Mouse (Mus musculus) limb, embryonic 11.5 days (tissue): ENCODE results near the gene Trim25. TPM values are rescaled to one million over a fixed set of nuclear protein-coding genes. Genes with fewer than 3 reads are reported as not detected.
"Not testable (repeated sequence)": the region's sequence is repeated elsewhere in the genome, so short reads cannot be mapped to it uniquely, and the experiment has no call there.

Experiments
- ATAC-seq: fragments of 200-750 bp; cut with Nextera tagmentation; 2 replicates; pipeline ENCODE4 v1.8.0; 2017; ENCODE audit warnings: low read depth; ENCODE audit not compliant: insufficient number of reproducible peaks, low FRiP score, low TSS enrichment
- DNase-seq: peaks from one replicate; pipeline ENCODE4 v3.0.0-alpha.2; 2015; ENCODE audit warnings: low spot score
- H3K27ac ChIP-seq: fragments of 300-500 bp; sonication (generic); replicated peaks from 2 replicates; pipeline ENCODE4 v1.5.1; 2014; ENCODE audit warnings: low read depth, mild to moderate bottlenecking, low read length
- H3K27me3 ChIP-seq: fragments of 300-500 bp; sonication (generic); 2 replicates; pipeline ENCODE4 v1.6.1; 2014; ENCODE audit warnings: mild to moderate bottlenecking, low read length, mixed read lengths; ENCODE audit not compliant: control insufficient read depth, insufficient read depth
- H3K36me3 ChIP-seq: fragments of 300-500 bp; sonication (generic); 2 replicates; pipeline ENCODE4 v1.6.1; 2014; ENCODE audit warnings: mild to moderate bottlenecking, low read length, moderate library complexity, mixed read lengths; ENCODE audit not compliant: control insufficient read depth, insufficient read depth
- H3K4me1 ChIP-seq: fragments of 300-500 bp; sonication (generic); 2 replicates; pipeline ENCODE4 v1.6.1; 2014; ENCODE audit warnings: low read length, mixed read lengths; ENCODE audit not compliant: control insufficient read depth, insufficient read depth
- H3K4me2 ChIP-seq: fragments of 300-500 bp; sonication (generic); 2 replicates; pipeline ENCODE4 v1.6.1; 2014; ENCODE audit warnings: low read depth, mild to moderate bottlenecking, moderate library complexity; ENCODE audit not compliant: severe bottlenecking
- H3K4me3 ChIP-seq: fragments of 300-500 bp; sonication (generic); 2 replicates; pipeline ENCODE4 v1.5.1; 2014; ENCODE audit warnings: low read depth, low read length
- H3K9ac ChIP-seq: fragments of 300-500 bp; sonication (generic); 2 replicates; pipeline ENCODE4 v1.6.1; 2014; ENCODE audit warnings: mild to moderate bottlenecking, low read length
- H3K9me3 ChIP-seq: fragments of 300-500 bp; sonication (generic); 2 replicates; pipeline ENCODE4 v1.6.1; 2016; ENCODE audit warnings: low read length; ENCODE audit not compliant: control insufficient read depth
- WGBS: fragments of 180-500 bp; shearing (Covaris S2); extraction: QIAGEN DNeasy Blood & Tissue Kit; methylation state at CpG from one replicate; pipeline ENCODE4 v1.1.7; 2014; 5-methylcytosine and 5-hydroxymethylcytosine counted together
- polyA plus RNA-seq: library from polyadenylated mRNA; unstranded; fragments of >200 nt; fragmentation: Nextera tagmentation; extraction: Ambion mirVana; gene quantifications from 2 replicates; pipeline ENCODE4 v1.2.1, GENCODE M21; 2014

The Trim25 gene
- polyA plus RNA-seq, 1 experiment from 2014 or later, result 2.3 TPM

DNA sequence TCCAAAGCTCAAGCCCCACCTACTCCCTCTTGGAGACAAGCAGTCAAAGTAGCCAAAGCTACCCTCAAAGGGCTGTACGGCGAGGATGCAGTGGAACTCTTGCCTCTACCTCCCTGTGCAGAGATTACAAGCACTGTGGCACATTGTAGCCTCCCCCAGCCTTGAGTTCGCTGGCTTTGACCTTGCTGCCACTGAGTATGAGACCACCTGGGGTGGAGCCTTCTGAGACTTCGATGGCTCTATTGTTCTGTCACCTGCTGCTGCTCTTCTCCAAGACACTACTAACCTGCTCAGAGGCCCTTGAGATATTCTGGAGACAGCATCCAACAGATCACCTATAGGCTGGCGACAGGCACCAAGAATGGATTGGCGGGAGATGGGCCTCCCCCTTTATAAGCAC, 31.4 kb downstream of the Trim25 start:
- Histone ChIP-seq H3K4me3 (no peak overlapping the region), H3K27me3 (no peaks in the 10 kb centered on the region), H3K4me2 (no peak overlapping the region), H3K9ac (no peak overlapping the region), H3K27ac (no peak overlapping the region), H3K4me1 (no peaks in the 10 kb centered on the region), H3K36me3 (no peaks in the 10 kb centered on the region), H3K9me3 (no peaks in the 10 kb centered on the region)
- DNase-seq (no peak), ATAC-seq (no peak)
- 88% methylated on average over 6 of the region's 6 CpGs for WGBS

DNA sequence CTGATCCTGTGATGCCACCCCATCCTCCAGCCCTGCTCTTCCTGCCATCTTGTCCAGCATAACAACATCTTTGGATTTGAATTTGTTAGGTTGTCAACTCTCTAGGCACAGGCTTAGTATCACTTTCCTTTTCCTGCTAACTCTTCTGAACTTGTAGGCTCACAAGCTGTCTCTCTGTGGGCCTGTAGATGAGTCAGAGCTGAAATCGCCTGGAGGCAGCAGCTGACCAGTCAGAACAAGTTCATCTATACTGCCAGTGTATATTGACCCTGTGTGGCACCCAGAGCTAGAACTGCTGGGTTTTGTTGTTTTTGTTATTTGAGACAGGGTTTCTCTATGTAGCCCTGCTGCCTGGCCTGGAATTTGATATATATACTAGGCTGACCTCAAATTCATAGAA, 32.0 kb downstream of the Trim25 start:
- no peaks in the 10 kb centered on the region for H3K27me3 ChIP-seq
- no peak overlapping the region for H3K4me3 ChIP-seq
- no peak overlapping the region for H3K27ac ChIP-seq
- ATAC-seq (no peak), DNase-seq (no peak)
- H3K4me1 ChIP-seq, result no peaks in the 10 kb centered on the region
- H3K4me2 ChIP-seq, result no peak overlapping the region
- H3K9ac ChIP-seq, result no peak overlapping the region
- no peaks in the 10 kb centered on the region for H3K9me3 ChIP-seq
- no peaks in the 10 kb centered on the region for H3K36me3 ChIP-seq
- 68% methylated on average over 1 of the region's 1 CpGs for WGBS

DNA sequence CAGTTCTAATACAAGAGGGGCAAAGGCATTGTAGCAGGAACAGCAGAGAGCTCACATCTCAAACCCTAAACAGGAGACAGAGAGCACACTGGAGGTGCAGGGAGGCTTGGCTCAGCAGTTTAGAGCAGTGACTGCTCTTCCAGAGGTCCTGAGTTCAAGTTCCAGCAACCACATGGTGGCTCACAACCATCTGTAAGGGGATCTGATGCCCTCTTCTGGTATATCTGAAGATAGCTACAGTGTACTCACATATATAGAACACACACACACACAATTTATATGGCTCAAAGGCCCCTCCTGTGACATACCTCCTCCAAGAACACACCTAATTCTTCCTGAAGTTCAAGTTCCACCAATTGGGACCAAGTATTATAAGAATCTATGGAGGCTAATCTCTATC, 35.4 kb downstream of the Trim25 start:
- Histone ChIP-seq H3K27ac (no peak overlapping the region), H3K9ac (no peak overlapping the region), H3K36me3 (no peaks in the 10 kb centered on the region), H3K4me1 (no peaks in the 10 kb centered on the region), H3K27me3 (no peaks in the 10 kb centered on the region), H3K4me3 (no peak overlapping the region), H3K4me2 (no peak overlapping the region), H3K9me3 (no peaks in the 10 kb centered on the region)
- DNase-seq (no peak), ATAC-seq (no peak)

DNA sequence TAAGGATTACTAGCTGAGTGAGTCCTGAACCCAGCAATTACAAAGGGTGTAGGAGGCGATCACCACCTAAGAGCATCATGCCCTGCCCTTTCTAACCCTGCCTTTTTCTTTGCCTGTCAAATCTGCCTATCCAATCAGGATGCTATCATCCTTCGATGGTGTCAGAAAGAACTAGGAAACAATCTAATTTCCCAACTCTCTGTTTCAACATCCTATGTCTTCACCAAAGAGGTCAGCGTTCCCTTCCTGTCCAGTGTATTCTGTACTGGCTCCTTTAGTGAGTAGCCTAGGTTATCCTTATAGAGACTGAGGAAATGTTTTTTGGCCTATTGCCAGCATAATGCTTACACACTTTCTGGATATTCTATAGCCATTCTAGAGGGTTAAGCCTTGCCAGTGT, 36.4 kb downstream of the Trim25 start:
- H3K4me2 ChIP-seq, result no peak overlapping the region
- no peak overlapping the region for H3K27ac ChIP-seq
- WGBS, result 86% methylated on average over 3 of the region's 3 CpGs
- no peak for ATAC-seq
- H3K4me3 ChIP-seq, result no peak overlapping the region
- H3K4me1 ChIP-seq, result no peaks in the 10 kb centered on the region
- H3K27me3 ChIP-seq, result no peaks in the 10 kb centered on the region
- no peak for DNase-seq
- H3K9me3 ChIP-seq, result no peaks in the 10 kb centered on the region
- no peaks in the 10 kb centered on the region for H3K36me3 ChIP-seq
- no peak overlapping the region for H3K9ac ChIP-seq

DNA sequence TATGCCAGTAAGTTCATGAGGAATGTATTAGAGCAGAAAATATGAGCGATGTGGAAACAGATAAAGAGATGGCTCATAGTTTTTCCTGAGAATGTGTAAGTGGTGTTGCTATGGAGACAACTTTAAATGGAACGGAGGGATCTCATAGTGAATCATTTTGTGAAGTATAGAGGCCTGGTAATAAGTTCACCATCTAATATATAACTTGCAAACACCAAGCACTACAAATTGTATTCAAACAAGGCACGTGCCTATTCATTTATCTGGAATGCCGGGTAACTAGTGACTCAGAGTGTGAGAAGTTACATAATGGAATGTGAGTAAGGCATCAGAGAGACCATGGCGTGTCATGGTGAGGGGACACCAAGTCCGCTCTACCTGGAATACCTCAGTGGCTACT, 39.3 kb downstream of the Trim25 start:
- H3K27me3 ChIP-seq, result no peaks in the 10 kb centered on the region
- WGBS, result 94% methylated on average over 6 of the region's 6 CpGs

DNA sequence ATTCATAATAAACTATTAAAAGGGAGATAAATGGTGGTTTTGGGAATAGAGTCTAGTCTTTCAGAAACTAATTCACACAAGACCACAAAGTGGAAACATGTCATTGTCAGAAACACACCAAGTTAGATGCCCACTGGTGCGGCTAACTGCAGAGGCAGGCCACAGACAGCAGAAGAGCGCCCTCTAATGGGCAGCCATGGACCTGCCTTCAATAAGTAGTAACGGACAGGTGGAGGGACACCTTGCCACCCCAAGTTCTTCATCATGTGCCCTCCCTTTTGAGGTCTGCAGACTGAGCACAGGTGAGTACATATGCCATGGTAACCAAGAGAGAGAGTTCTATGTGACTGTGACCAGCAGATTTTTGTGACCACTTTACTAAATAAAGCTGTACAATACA, 40.1 kb downstream of the Trim25 start:
- DNase-seq, result peak; percentile 55
- no peak overlapping the region for H3K9ac ChIP-seq
- H3K4me2 ChIP-seq, result no peak overlapping the region
- H3K27me3 ChIP-seq, result no peaks in the 10 kb centered on the region
- H3K9me3 ChIP-seq, result no peaks in the 10 kb centered on the region
- no peak for ATAC-seq
- H3K4me3 ChIP-seq, result no peak overlapping the region
- no peaks in the 10 kb centered on the region for H3K4me1 ChIP-seq
- 0 out of 2 replicates have a peak, but pooled peaks cover 2% of the 10 kb centered on the region for H3K36me3 ChIP-seq
- 35% methylated on average over 3 of the region's 3 CpGs for WGBS
- H3K27ac ChIP-seq, result no peak overlapping the region

More for the DNA sequence above, 39.3 kb downstream of the Trim25 start:
- no peak overlapping the region for H3K27ac ChIP-seq
- H3K4me3 ChIP-seq, result no peak overlapping the region
- no peak overlapping the region for H3K9ac ChIP-seq
- H3K9me3 ChIP-seq, result no peaks in the 10 kb centered on the region
- H3K4me1 ChIP-seq, result no peaks in the 10 kb centered on the region
- no peak overlapping the region for H3K4me2 ChIP-seq
- H3K36me3 ChIP-seq, result 0 out of 2 replicates have a peak, but pooled peaks cover 2% of the 10 kb centered on the region
- DNase-seq (no peak), ATAC-seq (no peak)

DNA sequence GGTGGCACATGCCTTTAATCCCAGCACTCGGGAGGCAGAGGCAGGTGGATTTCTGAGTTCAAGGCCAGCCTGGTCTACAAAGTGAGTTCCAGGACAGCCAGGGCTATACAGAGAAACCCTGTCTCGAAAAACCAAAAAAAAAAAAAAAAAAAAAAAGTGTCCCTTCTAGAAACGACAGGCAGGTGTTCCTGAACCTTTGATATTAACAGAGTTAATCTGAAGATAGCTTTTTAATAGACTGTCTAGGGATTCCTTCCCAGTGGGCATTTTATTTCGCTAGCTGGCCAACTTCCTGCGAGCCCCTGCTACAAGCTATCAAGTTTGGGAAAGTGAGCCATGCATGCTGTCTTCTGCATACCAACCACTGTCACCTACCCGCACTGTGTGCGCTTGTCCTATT, 41.9 kb downstream of the Trim25 start:
- ATAC-seq, H3K4me3 ChIP-seq, H3K27ac ChIP-seq, H3K27me3 ChIP-seq, H3K9me3 ChIP-seq, H3K9ac ChIP-seq, H3K4me1 ChIP-seq, H3K4me2 ChIP-seq, DNase-seq, H3K36me3 ChIP-seq: not testable (repeated sequence)
- WGBS, result 93% methylated on average over 6 of the region's 7 CpGs

DNA sequence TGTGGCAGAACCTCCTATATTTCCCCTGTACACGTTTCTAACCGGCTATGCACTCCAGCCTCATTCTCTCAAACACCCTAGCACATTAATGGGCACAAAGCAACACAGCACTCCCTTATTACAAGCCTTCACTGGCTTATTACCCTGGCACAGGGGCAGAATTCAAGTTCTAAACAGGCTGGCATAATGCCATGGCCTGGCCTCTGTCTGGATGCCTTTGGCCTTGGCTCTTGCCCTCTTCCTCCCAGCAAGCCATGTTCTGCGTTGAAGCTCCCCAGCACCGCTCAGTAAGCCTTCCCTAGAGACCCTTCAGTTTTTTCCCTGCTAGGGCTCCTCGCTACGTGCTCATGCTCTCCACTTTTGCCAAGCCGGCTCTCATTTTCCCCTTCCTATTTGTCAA, 43.9 kb downstream of the Trim25 start:
- ATAC-seq (no peak), DNase-seq (no peak)
- WGBS, result 89% methylated on average over 7 of the region's 7 CpGs

DNA sequence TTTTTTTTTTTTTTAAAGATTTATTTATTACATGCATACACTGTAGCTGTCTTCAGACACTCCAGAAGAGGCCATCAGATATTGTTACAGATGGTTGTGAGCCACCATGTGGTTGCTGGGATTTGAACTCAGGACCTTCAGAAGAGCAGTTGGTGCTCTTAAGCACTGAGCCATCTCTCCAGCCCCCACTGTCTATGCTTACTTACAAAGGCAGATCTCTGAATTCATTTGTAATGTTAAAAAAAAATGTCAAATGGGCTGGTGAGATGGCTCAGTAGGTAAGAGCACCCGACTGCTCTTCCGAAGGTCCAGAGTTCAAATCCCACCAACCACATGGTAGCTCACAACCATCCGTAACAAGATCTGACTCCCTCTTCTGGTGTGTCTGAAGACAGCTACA, 46.3 kb downstream of the Trim25 start:
- not testable (repeated sequence) for H3K4me2 ChIP-seq, H3K4me1 ChIP-seq, H3K9ac ChIP-seq, H3K27ac ChIP-seq, H3K9me3 ChIP-seq, H3K4me3 ChIP-seq, H3K27me3 ChIP-seq, ATAC-seq, H3K36me3 ChIP-seq, DNase-seq
- whole genome bisulfite sequencing, result 94% methylated on average over 3 of the region's 3 CpGs

More for the DNA sequence above, 43.9 kb downstream of the Trim25 start:
- H3K4me2 ChIP-seq, result no peak overlapping the region
- H3K27me3 ChIP-seq, result no peaks in the 10 kb centered on the region
- H3K9ac ChIP-seq, result no peak overlapping the region
- no peak overlapping the region for H3K27ac ChIP-seq
- H3K4me3 ChIP-seq, result no peak overlapping the region
- H3K9me3 ChIP-seq, result no peaks in the 10 kb centered on the region
- H3K36me3 ChIP-seq, result peaks cover 6% of the 10 kb centered on the region
- no peaks in the 10 kb centered on the region for H3K4me1 ChIP-seq
